Mouse (Mus musculus) bone marrow macrophage, adult 2 months (primary cell): Measurements from ENCODE around the gene Rps6kb2.

Source experiments
- CTCF ChIP-seq: IDR thresholded peaks from 2 replicates; pipeline ENCODE4 v1.5.1; 2012; ENCODE audit warnings: low read depth, mild to moderate bottlenecking, low read length, moderate library complexity
- POLR2A ChIP-seq: IDR thresholded peaks from 2 replicates; pipeline ENCODE4 v1.6.1; 2012; ENCODE audit warnings: mild to moderate bottlenecking, low read depth, low read length, borderline replicate concordance

GRCm38 (mm10) chr19:4131768-4132167 lies 31.4 kb downstream of the Rps6kb2 start:
- TF ChIP-seq POLR2A (no peak), CTCF (no peak)
